Mouse (Mus musculus): ENCODE results near the gene Ranbp3. TPM values are rescaled to one million over a fixed set of nuclear protein-coding genes. Genes with fewer than 3 reads are reported as not detected.

Ranbp3 gene
- polyA plus RNA-seq, 1 experiment from 2014 or later: 100 TPM

DNA sequence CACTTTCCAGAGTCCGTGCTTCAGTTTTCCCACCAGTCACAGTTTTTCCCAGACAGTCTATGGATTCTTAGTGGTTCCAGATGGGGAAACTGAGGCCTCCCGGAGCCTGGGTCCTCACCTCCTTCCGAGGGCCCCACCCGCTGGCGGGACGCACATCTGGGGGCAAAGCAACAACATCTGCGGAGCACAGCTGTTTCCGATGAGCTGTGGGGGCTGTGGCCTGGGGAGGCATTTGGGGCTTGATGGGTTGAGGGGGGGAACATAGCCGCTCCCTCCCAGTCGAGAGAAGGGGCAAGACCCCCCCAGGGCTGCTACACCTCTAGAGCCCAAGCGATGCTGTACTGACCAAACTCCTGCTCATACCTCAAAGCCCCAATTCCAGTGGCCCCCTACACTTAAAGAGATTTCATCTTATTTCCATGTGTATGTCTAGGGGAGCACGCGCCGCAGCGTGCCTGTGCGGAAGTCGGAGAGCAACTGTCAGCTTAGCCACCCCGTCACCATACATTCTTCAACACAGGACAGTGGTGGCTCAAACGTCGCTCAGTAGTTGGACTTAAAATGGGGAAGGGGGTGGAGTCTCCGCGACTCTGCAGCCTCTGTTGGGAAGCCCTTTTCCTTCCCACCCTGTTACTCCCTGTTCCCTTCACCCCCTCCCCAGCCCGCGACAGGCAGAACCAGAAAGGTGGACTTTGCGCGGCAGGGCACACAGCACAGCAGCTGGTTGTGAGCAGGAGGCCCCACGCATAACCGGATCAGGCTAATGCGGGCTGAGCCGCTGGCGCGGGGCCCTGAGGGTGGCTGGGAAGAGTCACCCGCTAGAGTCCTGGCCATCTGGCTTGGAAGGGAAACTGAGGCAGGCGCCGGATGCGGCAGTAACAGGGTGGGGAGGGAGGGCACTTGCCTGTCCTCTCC lies 81.4 kb downstream of the Ranbp3 start:
- Histone ChIP-seq H3K27ac (ENCODE audit: low read depth, low read length) (no peak overlapping the region), H3K9me3 (ENCODE audit: control insufficient read depth, low read length) (peaks cover 5% of the 10 kb centered on the region; the same call in 1 of the 2 replicates), H3K4me1 (ENCODE audit: control insufficient read depth, insufficient read depth, low read depth, low read length) (peaks cover 10% of the 10 kb centered on the region), H3K36me3 (ENCODE audit: control insufficient read depth, insufficient read depth, low read length) (no peaks in the 10 kb centered on the region), H3K4me2 (ENCODE audit: low read length) (no peak overlapping the region), H3K27me3 (replicated peaks; ENCODE audit: control insufficient read depth, insufficient read depth, low read length) (peaks cover 62% of the 10 kb centered on the region), H3K9ac (ENCODE audit: low read depth, low read length) (no peak overlapping the region), H3K4me3 (ENCODE audit: low read length) (no peak overlapping the region)
- 18% methylated on average over 36 of the region's 36 CpGs for whole genome bisulfite sequencing
- no peak for ATAC-seq

DNA sequence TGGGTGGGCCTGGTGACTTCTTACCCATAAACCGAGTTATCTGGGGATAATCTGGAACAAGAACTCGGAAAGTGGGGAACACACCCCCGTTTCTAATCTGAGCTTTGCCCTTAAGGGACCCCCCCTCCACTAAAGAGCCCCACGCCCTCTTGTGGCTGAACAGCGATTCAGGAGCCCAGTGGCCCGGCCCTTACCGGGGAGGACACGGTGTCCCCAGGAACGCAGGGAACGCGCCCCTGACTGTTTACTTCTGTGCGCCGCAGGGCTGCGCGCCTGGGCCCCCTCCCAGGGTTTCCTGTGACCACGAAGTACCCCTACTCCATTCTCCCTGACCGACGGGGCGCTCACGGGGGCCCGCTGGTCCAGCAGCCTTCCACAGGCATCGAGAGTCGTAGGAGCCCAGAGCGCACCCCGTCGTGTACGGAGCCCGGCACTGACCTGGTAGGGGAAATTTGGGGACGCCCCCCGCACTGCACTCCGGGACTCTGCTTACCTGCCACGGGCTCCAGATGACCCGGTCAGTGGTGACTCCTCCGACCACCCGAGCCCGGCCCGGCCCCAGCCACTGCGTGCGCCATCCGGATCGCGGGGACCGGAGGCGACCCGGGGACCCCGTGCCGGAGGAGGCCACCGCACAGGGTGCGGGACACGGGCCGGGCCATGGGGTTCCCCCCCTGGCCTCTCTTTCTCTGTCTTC lies 83.8 kb downstream of the Ranbp3 start:
- no peak for ATAC-seq
- WGBS: 2% methylated on average over 34 of the region's 51 CpGs
- peak overlapping the region; percentile 91 for H3K4me2 ChIP-seq (ENCODE audit: low read length)

DNA sequence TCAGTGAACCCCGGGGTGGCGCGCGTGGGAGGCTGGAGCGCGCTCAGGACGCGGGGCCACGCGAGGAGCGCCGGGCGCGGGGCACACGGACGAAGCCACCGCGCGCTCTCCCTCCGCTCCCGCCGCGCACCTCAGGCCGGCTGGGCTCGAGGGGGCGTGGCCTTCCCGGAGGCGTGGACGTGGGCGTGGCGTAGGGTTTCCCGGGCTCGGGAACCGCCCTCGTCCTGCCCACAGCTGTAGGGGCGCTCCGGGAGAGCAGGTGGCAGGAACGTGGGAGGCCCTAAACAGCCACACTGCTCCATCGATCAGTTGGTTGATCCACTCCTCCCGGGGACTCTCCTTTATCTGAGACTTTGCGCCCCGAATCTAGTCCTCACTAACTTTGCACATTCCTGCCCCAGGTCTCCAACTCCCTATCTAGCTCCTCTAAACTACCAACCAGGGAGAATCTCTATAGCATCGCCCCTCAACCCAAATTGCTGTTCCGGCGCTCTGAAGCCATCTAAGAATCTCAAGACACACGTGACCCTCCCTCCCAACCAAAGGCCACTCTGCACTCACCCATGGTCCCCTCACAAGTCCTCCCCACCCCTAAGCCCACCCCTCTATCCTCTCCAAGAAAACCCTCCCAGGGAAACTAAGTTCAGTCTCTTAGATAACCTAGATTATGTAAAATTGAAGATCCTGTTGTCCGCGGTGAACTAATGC lies 84.5 kb downstream of the Ranbp3 start, which contains the start of gene Nrtn:
Gene Nrtn, minus strand, starts transcription at position 115 of the 708 bp plus-strand sequence.
- Histone ChIP-seq H3K4me3 (ENCODE audit: low read length) (peak within 1 kb of the TSS; percentile 51), H3K4me1 (ENCODE audit: control insufficient read depth, insufficient read depth, low read depth, low read length) (peaks cover 17% of the 10 kb centered on the region), H3K36me3 (ENCODE audit: control insufficient read depth, insufficient read depth, low read length) (no peaks in the 10 kb centered on the region), H3K9ac (ENCODE audit: low read depth, low read length) (peak within 1 kb of the TSS; percentile 56), H3K27me3 (replicated peaks; ENCODE audit: control insufficient read depth, insufficient read depth, low read length) (peaks cover 60% of the 10 kb centered on the region), H3K27ac (ENCODE audit: low read depth, low read length) (no peak within 1 kb of the TSS), H3K4me2 (ENCODE audit: low read length) (peak within 1 kb of the TSS; percentile 91), H3K9me3 (ENCODE audit: control insufficient read depth, low read length) (peaks cover 5% of the 10 kb centered on the region; the same call in 1 of the 2 replicates)
- under 1% methylated on average over 36 of the region's 48 CpGs for WGBS
- 0 out of 2 replicates have a peak, but pooled peaks have one; percentile 5 for ATAC-seq

More for the DNA sequence above, 83.8 kb downstream of the Ranbp3 start:
- H3K36me3 ChIP-seq (ENCODE audit: control insufficient read depth, insufficient read depth, low read length): no peaks in the 10 kb centered on the region
- peaks cover 13% of the 10 kb centered on the region for H3K4me1 ChIP-seq (ENCODE audit: control insufficient read depth, insufficient read depth, low read depth, low read length)
- peaks cover 60% of the 10 kb centered on the region for H3K27me3 ChIP-seq (replicated peaks; ENCODE audit: control insufficient read depth, insufficient read depth, low read length)
- peaks cover 5% of the 10 kb centered on the region; the same call in 1 of the 2 replicates for H3K9me3 ChIP-seq (ENCODE audit: control insufficient read depth, low read length)
- H3K27ac ChIP-seq (ENCODE audit: low read depth, low read length): no peak overlapping the region
- peak overlapping the region; percentile 56 for H3K9ac ChIP-seq (ENCODE audit: low read depth, low read length)
- H3K4me3 ChIP-seq (ENCODE audit: low read length): peak overlapping the region; percentile 51

DNA sequence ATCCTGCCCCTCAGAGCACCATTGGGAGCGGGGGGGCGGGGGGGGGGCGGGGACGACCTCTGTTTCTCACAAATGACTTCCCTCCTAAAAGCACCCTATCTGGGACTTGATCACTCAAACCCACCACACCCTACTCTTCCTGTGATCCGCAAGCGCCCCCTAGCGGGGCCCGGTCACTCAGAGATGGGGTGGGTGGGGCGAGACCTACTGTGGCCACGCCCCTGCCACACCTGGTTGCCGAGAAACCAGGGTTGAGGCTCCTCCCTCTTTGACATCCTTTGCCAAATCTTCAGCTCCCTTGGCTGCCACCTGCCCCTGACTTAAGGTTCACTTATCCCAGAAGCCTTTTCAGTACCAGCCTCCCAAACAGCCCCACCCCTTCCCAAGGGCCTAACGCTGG lies 85.0 kb downstream of the Ranbp3 start:
- no peak overlapping the region for H3K27ac ChIP-seq (ENCODE audit: low read depth, low read length)
- H3K4me1 ChIP-seq (ENCODE audit: control insufficient read depth, insufficient read depth, low read depth, low read length): peaks cover 22% of the 10 kb centered on the region
- no peak overlapping the region for H3K4me3 ChIP-seq (ENCODE audit: low read length)
- peaks cover 58% of the 10 kb centered on the region for H3K27me3 ChIP-seq (replicated peaks; ENCODE audit: control insufficient read depth, insufficient read depth, low read length)
- no peaks in the 10 kb centered on the region for H3K36me3 ChIP-seq (ENCODE audit: control insufficient read depth, insufficient read depth, low read length)
- ATAC-seq: no peak
- H3K9ac ChIP-seq (ENCODE audit: low read depth, low read length): no peak overlapping the region
- peaks cover 5% of the 10 kb centered on the region; the same call in 1 of the 2 replicates for H3K9me3 ChIP-seq (ENCODE audit: control insufficient read depth, low read length)
- H3K4me2 ChIP-seq (ENCODE audit: low read length): no peak overlapping the region
- 6% methylated on average over 12 of the region's 12 CpGs for WGBS

DNA sequence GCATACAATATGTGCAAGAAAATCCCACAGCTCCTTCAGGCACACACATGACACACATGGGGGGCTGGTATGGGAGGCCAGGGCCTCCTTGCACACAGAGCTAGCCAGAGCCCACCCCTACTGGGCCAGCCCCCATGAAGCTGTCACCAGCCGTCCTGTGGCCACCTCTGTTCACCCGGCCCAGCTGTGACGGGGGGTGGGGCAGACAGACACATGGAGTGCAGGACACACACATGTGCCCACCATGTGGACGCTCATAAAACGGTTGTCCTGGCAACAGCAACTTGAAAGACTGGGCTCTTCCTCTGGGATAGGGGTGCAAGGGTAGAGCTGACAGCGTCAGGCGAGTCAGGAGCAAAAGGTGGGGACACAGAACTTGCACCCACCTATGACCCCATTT lies 86.2 kb downstream of the Ranbp3 start:
- 44% methylated on average over 7 of the region's 7 CpGs for WGBS

DNA sequence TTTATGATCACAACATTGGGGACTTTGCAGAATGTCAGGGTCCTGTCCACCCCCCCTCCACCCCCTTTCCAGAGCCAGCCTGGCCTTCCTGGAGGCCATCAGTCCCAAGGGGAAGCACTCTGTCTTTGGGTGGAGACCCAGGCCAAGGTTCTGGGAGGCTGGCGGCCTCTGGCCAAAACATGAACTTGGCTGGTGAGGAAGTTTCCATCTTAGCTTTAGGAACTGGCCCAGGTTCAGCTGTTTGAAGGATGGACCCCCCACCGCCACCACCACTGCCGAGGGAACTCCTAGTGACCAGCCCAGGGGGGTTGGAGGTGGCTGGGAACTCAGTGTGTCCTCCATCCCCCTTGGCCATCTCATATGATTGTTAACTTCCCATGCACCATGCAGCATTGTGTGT lies 88.0 kb downstream of the Ranbp3 start:
- H3K9me3 ChIP-seq (ENCODE audit: control insufficient read depth, low read length): no peaks in the 10 kb centered on the region
- ATAC-seq: no peak
- H3K4me3 ChIP-seq (ENCODE audit: low read length): no peak overlapping the region
- H3K4me2 ChIP-seq (ENCODE audit: low read length): no peak overlapping the region
- H3K9ac ChIP-seq (ENCODE audit: low read depth, low read length): no peak overlapping the region
- H3K4me1 ChIP-seq (ENCODE audit: control insufficient read depth, insufficient read depth, low read depth, low read length): peaks cover 29% of the 10 kb centered on the region
- WGBS: 63% methylated on average over 3 of the region's 3 CpGs
- no peaks in the 10 kb centered on the region for H3K36me3 ChIP-seq (ENCODE audit: control insufficient read depth, insufficient read depth, low read length)
- peaks cover 31% of the 10 kb centered on the region for H3K27me3 ChIP-seq (replicated peaks; ENCODE audit: control insufficient read depth, insufficient read depth, low read length)
- H3K27ac ChIP-seq (ENCODE audit: low read depth, low read length): no peak overlapping the region

More for the DNA sequence above, 86.2 kb downstream of the Ranbp3 start:
- no peaks in the 10 kb centered on the region for H3K36me3 ChIP-seq (ENCODE audit: control insufficient read depth, insufficient read depth, low read length)
- H3K4me2 ChIP-seq (ENCODE audit: low read length): no peak overlapping the region
- H3K9me3 ChIP-seq (ENCODE audit: control insufficient read depth, low read length): peaks cover 3% of the 10 kb centered on the region; the same call in 1 of the 2 replicates
- peaks cover 22% of the 10 kb centered on the region for H3K4me1 ChIP-seq (ENCODE audit: control insufficient read depth, insufficient read depth, low read depth, low read length)
- no peak overlapping the region for H3K9ac ChIP-seq (ENCODE audit: low read depth, low read length)
- H3K27ac ChIP-seq (ENCODE audit: low read depth, low read length): no peak overlapping the region
- H3K4me3 ChIP-seq (ENCODE audit: low read length): no peak overlapping the region
- H3K27me3 ChIP-seq (replicated peaks; ENCODE audit: control insufficient read depth, insufficient read depth, low read length): peaks cover 48% of the 10 kb centered on the region
- no peak for ATAC-seq

Other genes starting within 250 kb of the Ranbp3 start
- 229 and 264 TPM in 2 replicates for gene Ptprs, start 196.8 kb upstream of the Ranbp3 start, polyA plus RNA-seq (2015; fragmentation: Nextera tagmentation; extraction: Ambion mirVana)
- gene Znrf4, start 160.9 kb upstream of the Ranbp3 start, polyA plus RNA-seq (2015; fragmentation: Nextera tagmentation; extraction: Ambion mirVana): not detected in 2 replicates
- gene Gm20219, start 118.9 kb upstream of the Ranbp3 start, polyA plus RNA-seq (2015; fragmentation: Nextera tagmentation; extraction: Ambion mirVana): 0.95 and 1.1 TPM in 2 replicates
- gene Safb2, start 88.7 kb upstream of the Ranbp3 start, polyA plus RNA-seq (2015; fragmentation: Nextera tagmentation; extraction: Ambion mirVana): 56.7 and 66.1 TPM in 2 replicates
- gene Safb, start 88.5 kb upstream of the Ranbp3 start, polyA plus RNA-seq (2015; fragmentation: Nextera tagmentation; extraction: Ambion mirVana): 95.5 and 109 TPM in 2 replicates
- 186 and 221 TPM in 2 replicates for gene 2410015M20Rik, start 63.5 kb upstream of the Ranbp3 start, polyA plus RNA-seq (2015; fragmentation: Nextera tagmentation; extraction: Ambion mirVana)
- gene Rpl36, start 59.9 kb upstream of the Ranbp3 start, polyA plus RNA-seq (2015; fragmentation: Nextera tagmentation; extraction: Ambion mirVana): 823 and 876 TPM in 2 replicates
- 45.4 and 45.7 TPM in 2 replicates for gene Lonp1, start 46.4 kb upstream of the Ranbp3 start, polyA plus RNA-seq (2015; fragmentation: Nextera tagmentation; extraction: Ambion mirVana)
- 1.6 and 1.7 TPM in 2 replicates for gene Catsperd, start 45.2 kb upstream of the Ranbp3 start, polyA plus RNA-seq (2015; fragmentation: Nextera tagmentation; extraction: Ambion mirVana)
- 565 and 621 TPM in 2 replicates for gene Ndufa11, start 44.5 kb downstream of the Ranbp3 start, polyA plus RNA-seq (2015; fragmentation: Nextera tagmentation; extraction: Ambion mirVana)
- gene Vmac, start 44.7 kb downstream of the Ranbp3 start, polyA plus RNA-seq (2015; fragmentation: Nextera tagmentation; extraction: Ambion mirVana): 15.1 and 16.6 TPM in 2 replicates
- 2.4 and 2.5 TPM in 2 replicates for gene Nrtn, start 84.2 kb downstream of the Ranbp3 start, polyA plus RNA-seq (2015; fragmentation: Nextera tagmentation; extraction: Ambion mirVana)
- gene Dus3l, start 91.5 kb downstream of the Ranbp3 start, polyA plus RNA-seq (2015; fragmentation: Nextera tagmentation; extraction: Ambion mirVana): 97.3 and 99.9 TPM in 2 replicates
- gene Prr22, start 97.0 kb downstream of the Ranbp3 start, polyA plus RNA-seq (2015; fragmentation: Nextera tagmentation; extraction: Ambion mirVana): 0.60 and 1.0 TPM in 2 replicates
- 4.9 and 6.5 TPM in 2 replicates for gene Rfx2, start 157.7 kb downstream of the Ranbp3 start, polyA plus RNA-seq (2015; fragmentation: Nextera tagmentation; extraction: Ambion mirVana)
- gene Acsbg2, start 201.2 kb downstream of the Ranbp3 start, polyA plus RNA-seq (2015; fragmentation: Nextera tagmentation; extraction: Ambion mirVana): not detected in 2 replicates
- 0.29 and 0.50 TPM in 2 replicates for gene 1700061G19Rik, start 202.2 kb downstream of the Ranbp3 start, polyA plus RNA-seq (2015; fragmentation: Nextera tagmentation; extraction: Ambion mirVana)

All from hindbrain, embryonic 16.5 days (tissue).